In the genomic region with DNA sequence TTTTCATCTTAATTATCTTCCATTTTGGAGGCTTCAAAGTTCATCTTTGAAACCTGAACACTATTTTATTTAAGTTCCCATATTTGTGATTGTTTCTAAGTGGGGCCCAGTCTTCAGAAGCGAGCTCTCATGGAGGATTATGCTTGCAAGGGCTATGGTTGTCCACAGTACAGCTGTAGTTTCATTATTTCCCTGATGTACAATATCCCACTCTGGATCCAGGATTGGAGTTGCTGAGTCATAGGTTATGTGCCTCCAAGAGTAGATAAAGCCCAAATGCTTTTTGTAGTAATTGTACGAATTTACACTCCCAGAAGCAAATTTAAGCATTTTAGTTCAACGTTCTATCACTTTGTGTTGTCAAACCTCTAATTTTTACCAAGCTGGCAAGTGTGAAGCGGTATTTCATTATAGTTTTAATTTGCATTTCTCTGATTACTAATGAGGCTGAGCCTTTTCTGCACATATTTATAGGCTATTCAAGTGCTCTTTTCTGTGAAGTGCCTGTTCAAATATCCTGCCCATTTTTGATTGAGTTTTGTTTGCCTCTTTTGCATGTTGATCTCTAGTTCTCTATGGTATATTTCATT, we compare ENCODE assay signal across 18 mouse cellular contexts. TPM values are rescaled to one million over a fixed set of nuclear protein-coding genes. Genes with fewer than 3 reads are reported as not detected.
"Had no signal": no experiment of that assay in that cellular context is flagged by ENCODE, and none has a peak within 500 bp of the region (broad histone marks: within the 10 kb centered on the region; RNA-seq: fewer than 3 reads in every experiment).

No protein-coding gene starts in this region.

- H3K4me3 ChIP-seq: kidney, embryonic 15.5 days; left cerebral cortex, adult 2 months; limb, embryonic 10.5 days; liver, embryonic 15.5 days; midbrain, embryonic 10.5 days; myocyte; neural tube, embryonic 15.5 days had no signal

- H3K27ac ChIP-seq: kidney, embryonic 15.5 days; left cerebral cortex, adult 2 months; limb, embryonic 10.5 days; liver, embryonic 15.5 days; midbrain, embryonic 10.5 days; neural tube, embryonic 15.5 days; stomach, postnatal 0 days had no signal

- H3K27me3 ChIP-seq: kidney, embryonic 15.5 days; liver, embryonic 15.5 days; neural tube, embryonic 15.5 days had no signal

- DNase-seq: kidney, adult 2 months; kidney, postnatal 14 days; lung, adult 2 months; lung, postnatal 4 days; right cerebral cortex, adult 18-20 months; thymus, adult 18-20 months; thymus, postnatal 25 days had no signal

- H3K9me3 ChIP-seq: kidney, embryonic 15.5 days; limb, embryonic 10.5 days; liver, embryonic 15.5 days; midbrain, embryonic 10.5 days; neural tube, embryonic 15.5 days had no signal

- H3K9ac ChIP-seq: kidney, embryonic 15.5 days; liver, embryonic 15.5 days; neural tube, embryonic 15.5 days had no signal

- H3K4me1 ChIP-seq: kidney, embryonic 15.5 days; limb, embryonic 10.5 days; liver, embryonic 15.5 days; midbrain, embryonic 10.5 days; neural tube, embryonic 15.5 days had no signal

- H3K36me3 ChIP-seq: kidney, embryonic 15.5 days; limb, embryonic 10.5 days; liver, embryonic 15.5 days; midbrain, embryonic 10.5 days; neural tube, embryonic 15.5 days had no signal

- H3K4me2 ChIP-seq: kidney, embryonic 15.5 days; liver, embryonic 11.5 days; liver, embryonic 15.5 days; neural tube, embryonic 15.5 days had no signal

- ATAC-seq: lung, postnatal 0 days had no signal

RNA-seq across cellular contexts. Expression of a gene that starts 46.9 kb away (rescaled TPM):
- polyA plus RNA-seq: lung, adult 2 months; myocyte; urinary bladder, adult 2 months had no signal
